Comparison of ENCODE assay signal across 8 mouse cellular contexts in genomic region chr3:145118254-145119001, GRCm38 (mm10). TPM values are rescaled to one million over a fixed set of nuclear protein-coding genes. Genes with fewer than 3 reads are reported as not detected.
A peak's percentile ranks its signal among the peaks of the same experiment; 100 is the strongest.
DNase-seq lines count a peak whose midpoint lies in the region; ATAC-seq and TF ChIP-seq lines count a peak whose summit lies in the region.

Odf2l (plus strand) TSS chr3:145118588.

- H3K27me3 ChIP-seq in embryonic facial prominence, embryonic 13.5 days, result no peaks in the 10 kb centered on the region
- H3K27me3 ChIP-seq in heart, adult 2 months (ENCODE audit: control insufficient read depth, insufficient read depth, low read length), result no peaks in the 10 kb centered on the region
- no peaks in the 10 kb centered on the region for H3K27me3 ChIP-seq in limb, embryonic 13.5 days
- no peaks in the 10 kb centered on the region for H3K27me3 ChIP-seq in midbrain, embryonic 16.5 days (ENCODE audit: control insufficient read depth, insufficient read depth, low read depth, low read length)

- H3K27ac ChIP-seq in embryonic facial prominence, embryonic 13.5 days, result peak within 1 kb of the TSS; percentile 97
- H3K27ac ChIP-seq in heart, adult 2 months, result peak within 1 kb of the TSS; percentile 95
- peak within 1 kb of the TSS; percentile 97 for H3K27ac ChIP-seq in limb, embryonic 13.5 days
- peak within 1 kb of the TSS; percentile 100 for H3K27ac ChIP-seq in midbrain, embryonic 16.5 days (ENCODE audit: low read length)

- no peak for TF ChIP-seq CTCF in heart, adult 2 months (IDR thresholded peaks at IDR 0.05)

- peak; percentile 84 for TF ChIP-seq POLR2A in heart, adult 2 months (IDR thresholded peaks at IDR 0.05; ENCODE audit: insufficient read depth, low read depth, low read length)

- ATAC-seq in embryonic facial prominence, embryonic 13.5 days (ENCODE audit: insufficient number of reproducible peaks, insufficient read depth, low FRiP score, low TSS enrichment, low read depth), result peak; percentile 99
- ATAC-seq in limb, embryonic 13.5 days (ENCODE audit: low FRiP score, low read depth), result peak; percentile 99
- ATAC-seq in midbrain, embryonic 16.5 days, result peak; percentile 99

- H3K79me2 ChIP-seq in heart, adult 2 months (replicated peaks; ENCODE audit: control insufficient read depth, insufficient read depth, low read length), result no peaks in the 10 kb centered on the region

- no peaks in the 10 kb centered on the region for H3K9me3 ChIP-seq in embryonic facial prominence, embryonic 13.5 days
- no peaks in the 10 kb centered on the region for H3K9me3 ChIP-seq in limb, embryonic 13.5 days
- no peaks in the 10 kb centered on the region for H3K9me3 ChIP-seq in midbrain, embryonic 16.5 days (replicated peaks; ENCODE audit: control insufficient read depth, low read length, poor library complexity, severe bottlenecking)

- peak within 1 kb of the TSS; percentile 62 for H3K4me2 ChIP-seq in embryonic facial prominence, embryonic 13.5 days
- H3K4me2 ChIP-seq in limb, embryonic 13.5 days (replicated peaks), result peak within 1 kb of the TSS; percentile 69
- H3K4me2 ChIP-seq in midbrain, embryonic 16.5 days (ENCODE audit: low read length), result peak within 1 kb of the TSS; percentile 84

- H3K36me3 ChIP-seq in embryonic facial prominence, embryonic 13.5 days, result no peaks in the 10 kb centered on the region
- no peaks in the 10 kb centered on the region; the same call in 1 of the 2 replicates for H3K36me3 ChIP-seq in heart, adult 2 months (ENCODE audit: control insufficient read depth, insufficient read depth, low read length)
- no peaks in the 10 kb centered on the region for H3K36me3 ChIP-seq in limb, embryonic 13.5 days
- H3K36me3 ChIP-seq in midbrain, embryonic 16.5 days (ENCODE audit: control insufficient read depth, insufficient read depth, low read length), result no peaks in the 10 kb centered on the region

- H3K4me3 ChIP-seq in embryonic facial prominence, embryonic 13.5 days, result peak within 1 kb of the TSS; percentile 75
- peak within 1 kb of the TSS; percentile 94 for H3K4me3 ChIP-seq in heart, adult 2 months
- peak within 1 kb of the TSS; percentile 71 for H3K4me3 ChIP-seq in limb, embryonic 13.5 days
- peak within 1 kb of the TSS; percentile 85 for H3K4me3 ChIP-seq in midbrain, embryonic 16.5 days (ENCODE audit: low read depth, low read length)

- H3K4me1 ChIP-seq in embryonic facial prominence, embryonic 13.5 days, result peaks cover 15% of the 10 kb centered on the region
- H3K4me1 ChIP-seq in heart, adult 2 months (ENCODE audit: control insufficient read depth, insufficient read depth, low read length), result peaks cover 4% of the 10 kb centered on the region; the same call in 1 of the 2 replicates
- peaks cover 14% of the 10 kb centered on the region for H3K4me1 ChIP-seq in limb, embryonic 13.5 days
- peaks cover 12% of the 10 kb centered on the region for H3K4me1 ChIP-seq in midbrain, embryonic 16.5 days (ENCODE audit: control insufficient read depth, insufficient read depth, low read length)

- under 1% methylated on average over 57 of the region's 57 CpGs for WGBS in embryonic facial prominence, embryonic 13.5 days
- WGBS in heart, adult 2 months, result under 1% methylated on average over 56 of the region's 57 CpGs
- WGBS in limb, embryonic 13.5 days, result under 1% methylated on average over 57 of the region's 57 CpGs
- WGBS in midbrain, embryonic 16.5 days, result under 1% methylated on average over 54 of the region's 57 CpGs

- peak; percentile 97 for DNase-seq in 3134 (ENCODE audit: extremely low read depth, insufficient read length, low spot score)
- DNase-seq in adrenal gland, postnatal 36 days, result peak; percentile 97 to 99
- DNase-seq in heart, adult 2 months, result peak; percentile 98
- peak; percentile 97 for DNase-seq in kidney, adult 8-10 months
- DNase-seq in spleen, postnatal 10 days (ENCODE audit: low spot score in 2 of 2), result peak; percentile 95 to 99

- TF ChIP-seq EP300 in heart, adult 2 months (IDR thresholded peaks at IDR 0.05; ENCODE audit: insufficient read depth, low read depth, low read length), result 0 out of 2 replicates have a peak, but pooled peaks have one; percentile 62

- intact Hi-C loops in heart, adult 2 months (cut with DNase I), result no loop called here

- peak within 1 kb of the TSS; percentile 85 for H3K9ac ChIP-seq in embryonic facial prominence, embryonic 13.5 days
- H3K9ac ChIP-seq in heart, adult 2 months (ENCODE audit: low read depth, low read length), result peak within 1 kb of the TSS; percentile 89
- peak within 1 kb of the TSS; percentile 87 for H3K9ac ChIP-seq in limb, embryonic 13.5 days
- H3K9ac ChIP-seq in midbrain, embryonic 16.5 days (ENCODE audit: low read depth, low read length), result peak within 1 kb of the TSS; percentile 94

RNA-seq across cellular contexts. Expression of gene Odf2l, which starts in this region (rescaled TPM):
- 10 to 100 TPM; 16.4 to 23.5 TPM for total RNA-seq in adrenal gland, postnatal 36 days (2021)
- polyA plus RNA-seq in embryonic facial prominence, embryonic 13.5 days (2015; fragmentation: Nextera tagmentation; extraction: Ambion mirVana), result 18.0 and 22.9 TPM in 2 replicates
- total RNA-seq in heart, adult 2 months (2021), result 10 to 100 TPM; 10.1 to 13.2 TPM
- 2.6 and 5.9 TPM in 2 replicates for polyA plus RNA-seq in heart, adult 2 months (2012; rRNA removed)
- 17.8 and 19.2 TPM in 2 replicates for polyA plus RNA-seq in limb, embryonic 13.5 days (2015; fragmentation: Nextera tagmentation; extraction: Ambion mirVana)
- polyA plus RNA-seq in midbrain, embryonic 16.5 days (2015; fragmentation: Nextera tagmentation; extraction: Ambion mirVana), result 12.6 and 13.7 TPM in 2 replicates

Comparison
In these comparisons a context has a peak if more than half of its experiments do, and no peak if none do; other contexts are left out.
1. Peak in every context shown above with its lines: DNase-seq, ATAC-seq, H3K4me3 ChIP-seq and H3K27ac ChIP-seq.